Mouse (Mus musculus) heart, adult 2 months (tissue): ENCODE measurements at regions not wholly inside any gene's neighbourhood (a gene's known extent, or its start where the extent isn't known, plus 50 kb on each side); places are given as distances from the start of the nearest gene placed in this dataset.

Experiments
- CTCF ChIP-seq: fragments of 200-600 bp; IDR thresholded peaks from 2 replicates; pipeline ENCODE4 v1.8.1; 2022; ENCODE audit warnings: antibody characterized with exemption, mild to moderate bottlenecking, moderate library complexity
- POLR2A ChIP-seq: fragments of 200-500 bp; IDR thresholded peaks from 2 replicates; pipeline ENCODE4 v1.6.1; 2011; ENCODE audit warnings: mild to moderate bottlenecking, low read depth, low read length, control low read depth; ENCODE audit not compliant: insufficient read depth

- TF ChIP-seq CTCF, result 0 out of 2 replicates have a peak, but pooled peaks have one; percentile 6
- TF ChIP-seq POLR2A, result no peak
Observed at GRCm38 (mm10) chr13:19462966-19463365, 67.4 kb upstream of the Stard3nl start.
